Mouse (Mus musculus): ENCODE results near the gene Vmn1r52.
"Not testable (repeated sequence)": the region's sequence is repeated elsewhere in the genome, so short reads cannot be mapped to it uniquely, and the experiment has no call there.

Vmn1r52 gene

GRCm38 (mm10) chr6:90174508-90174907 is at the start of gene Vmn1r52:
Vmn1r52 (plus strand) TSS chr6:90174808.
- no peak for DNase-seq

- no peak for DNase-seq
Measured at GRCm38 (mm10) chr6:90160139-90160538, 14.5 kb upstream of the Vmn1r52 start.

GRCm38 (mm10) chr6:90202493-90202892 is 27.9 kb downstream of the Vmn1r52 start, which contains the start of gene V1ra8:
V1ra8 (plus strand) TSS chr6:90202793.
- not testable (repeated sequence) for DNase-seq

- DNase-seq, result no peak
Measured at GRCm38 (mm10) chr6:90224338-90224737, 49.7 kb downstream of the Vmn1r52 start, which contains the start of gene Vmn1r53. Vmn1r53 (minus strand) TSS chr6:90224438.
